Mouse (Mus musculus) hindbrain, embryonic 13.5 days (tissue): ENCODE results near the gene Pcyox1. TPM values are rescaled to one million over a fixed set of nuclear protein-coding genes. Genes with fewer than 3 reads are reported as not detected.

ENCODE experiments used
- ATAC-seq: fragments of 200-750 bp; cut with Nextera tagmentation; 2 replicates; pipeline ENCODE4 v1.8.0; 2017; ENCODE audit warnings: moderate TSS enrichment; ENCODE audit not compliant: low FRiP score
- H3K27ac ChIP-seq: fragments of 300-500 bp; sonication (generic); 2 replicates; pipeline ENCODE4 v1.5.1; 2015; ENCODE audit warnings: inconsistent platforms, mild to moderate bottlenecking, moderate library complexity
- H3K27me3 ChIP-seq: fragments of 300-500 bp; sonication (generic); 2 replicates; pipeline ENCODE4 v1.6.1; 2015; ENCODE audit warnings: mild to moderate bottlenecking, inconsistent platforms
- H3K36me3 ChIP-seq: fragments of 300-500 bp; sonication (generic); 2 replicates; pipeline ENCODE4 v1.6.1; 2015; ENCODE audit warnings: mild to moderate bottlenecking, inconsistent platforms
- H3K4me1 ChIP-seq: fragments of 300-500 bp; sonication (generic); replicated peaks from 2 replicates; pipeline ENCODE4 v1.6.1; 2015; ENCODE audit warnings: inconsistent platforms
- H3K4me2 ChIP-seq: fragments of 300-500 bp; sonication (generic); 2 replicates; pipeline ENCODE4 v1.6.1; 2015; ENCODE audit warnings: inconsistent platforms, mild to moderate bottlenecking, moderate library complexity
- H3K4me3 ChIP-seq: fragments of 300-500 bp; sonication (generic); 2 replicates; pipeline ENCODE4 v1.5.1; 2015; ENCODE audit warnings: mild to moderate bottlenecking, inconsistent platforms
- H3K9ac ChIP-seq: fragments of 300-500 bp; sonication (generic); 2 replicates; pipeline ENCODE4 v1.6.1; 2015; ENCODE audit warnings: mild to moderate bottlenecking, inconsistent platforms
- H3K9me3 ChIP-seq: fragments of 300-500 bp; sonication (generic); 2 replicates; pipeline ENCODE4 v1.6.1; 2016; ENCODE audit warnings: inconsistent platforms
- WGBS: fragments of 180-500 bp; shearing (Covaris S2); methylation state at CpG from one replicate; pipeline ENCODE4 v1.1.7; 2015; 5-methylcytosine and 5-hydroxymethylcytosine counted together
- polyA plus RNA-seq: library from polyadenylated mRNA; unstranded; fragments of >200 nt; fragmentation: Nextera tagmentation; extraction: Ambion mirVana; gene quantifications from 2 replicates; pipeline ENCODE4 v1.2.1, GENCODE M21; 2015

The Pcyox1 gene
- polyA plus RNA-seq, result 110 and 114 TPM in 2 replicates

DNA sequence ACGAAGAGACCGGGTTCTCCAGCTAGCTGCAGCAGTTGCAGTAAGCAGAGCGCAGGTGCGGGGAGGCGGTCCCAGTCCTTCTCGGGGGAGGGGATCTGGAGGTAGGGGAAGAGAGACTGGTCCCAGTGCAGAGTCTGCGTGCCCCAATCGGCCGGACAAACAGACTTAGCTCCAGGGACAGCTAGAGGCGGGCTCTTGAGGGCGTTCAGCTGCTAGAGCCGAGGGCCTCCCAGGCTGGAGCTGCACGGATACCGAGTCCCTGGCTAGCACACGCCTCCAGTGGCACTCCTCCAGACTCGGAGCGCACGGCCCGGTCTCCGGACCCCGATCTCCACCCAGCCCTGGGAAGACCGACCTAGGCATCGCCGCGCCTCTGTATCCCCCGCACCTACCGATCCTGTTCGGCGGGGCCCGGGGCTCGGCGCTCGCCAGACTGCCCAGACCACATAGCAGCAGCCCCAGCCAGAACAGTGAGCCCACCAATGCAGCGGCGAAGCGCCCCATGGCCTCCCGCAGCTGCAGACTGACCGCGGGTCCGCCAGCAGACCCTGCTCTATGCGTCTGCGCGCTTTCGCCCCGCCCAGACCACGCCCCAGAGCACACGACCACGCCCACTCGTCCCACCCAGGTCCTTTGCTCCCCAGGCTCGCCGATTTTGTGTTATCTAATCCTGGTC lies at the start of gene Pcyox1:
Gene Pcyox1, minus strand, starts transcription at position 574 of the 676 bp plus-strand sequence.
- H3K4me2 ChIP-seq, result peak within 1 kb of the TSS; percentile 74
- H3K4me3 ChIP-seq, result peak within 1 kb of the TSS; percentile 97

DNA sequence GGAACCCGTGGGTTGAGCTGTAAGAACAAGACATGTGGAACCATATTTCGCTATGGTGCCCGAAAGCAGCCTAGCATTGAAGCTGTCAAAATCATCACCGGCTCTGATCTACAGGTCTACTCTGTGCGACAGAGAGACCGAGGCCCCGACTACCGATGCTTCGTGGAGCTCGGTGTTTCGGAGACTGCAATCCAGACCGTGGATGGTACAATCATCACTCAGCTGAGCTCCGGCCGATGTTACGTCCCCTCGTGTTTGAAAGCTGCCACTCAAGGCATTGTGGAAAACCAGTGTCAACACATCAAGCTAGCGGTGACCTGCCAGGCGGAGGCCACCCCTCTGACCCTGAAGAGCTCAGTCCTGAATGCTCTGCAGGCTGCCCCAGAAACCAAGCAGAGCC lies 48.6 kb upstream of the Pcyox1 start:
- no peak for ATAC-seq
- H3K4me2 ChIP-seq, result no peak overlapping the region
- no peaks in the 10 kb centered on the region for H3K27me3 ChIP-seq
- no peak overlapping the region for H3K9ac ChIP-seq
- no peak overlapping the region for H3K4me3 ChIP-seq
- H3K4me1 ChIP-seq, result no peaks in the 10 kb centered on the region
- WGBS, result 92% methylated on average over 18 of the region's 18 CpGs
- H3K27ac ChIP-seq, result no peak overlapping the region
- H3K36me3 ChIP-seq, result peaks cover 57% of the 10 kb centered on the region
- no peaks in the 10 kb centered on the region for H3K9me3 ChIP-seq

More for the DNA sequence above, at the start of gene Pcyox1:
- Histone ChIP-seq H3K27me3 (no peaks in the 10 kb centered on the region; the same call in 1 of the 2 replicates), H3K36me3 (peaks cover 24% of the 10 kb centered on the region), H3K27ac (peak within 1 kb of the TSS; percentile 95), H3K4me1 (peaks cover 39% of the 10 kb centered on the region), H3K9me3 (no peaks in the 10 kb centered on the region), H3K9ac (peak within 1 kb of the TSS; percentile 96)
- WGBS, result under 1% methylated on average over 51 of the region's 51 CpGs
- peak; percentile 94 for ATAC-seq

DNA sequence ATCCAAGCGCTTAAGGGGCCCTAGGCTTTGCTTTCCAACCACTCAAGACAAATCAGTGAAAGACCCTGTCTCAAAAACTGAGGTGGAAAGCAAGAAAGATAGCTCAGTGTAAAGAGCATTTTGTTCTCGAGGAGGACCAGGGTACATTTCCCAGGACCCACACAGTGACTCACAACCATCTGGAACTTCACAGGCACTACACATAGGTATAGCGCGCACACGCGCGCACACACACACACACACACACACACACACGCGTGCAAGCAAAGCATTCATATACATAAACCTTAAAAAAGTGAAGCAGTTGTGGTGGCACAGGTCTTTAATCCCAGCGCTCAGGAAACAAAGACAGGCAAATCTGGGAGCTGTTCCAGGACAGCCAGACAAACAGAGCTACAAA lies 44.6 kb upstream of the Pcyox1 start:
- no peak overlapping the region for H3K4me3 ChIP-seq
- peaks cover 18% of the 10 kb centered on the region for H3K4me1 ChIP-seq
- no peak overlapping the region for H3K4me2 ChIP-seq
- no peaks in the 10 kb centered on the region for H3K27me3 ChIP-seq
- H3K27ac ChIP-seq, result no peak overlapping the region
- WGBS, result 93% methylated on average over 10 of the region's 10 CpGs
- H3K36me3 ChIP-seq, result peaks cover 31% of the 10 kb centered on the region
- ATAC-seq, result no peak
- H3K9me3 ChIP-seq, result no peaks in the 10 kb centered on the region
- no peak overlapping the region for H3K9ac ChIP-seq

DNA sequence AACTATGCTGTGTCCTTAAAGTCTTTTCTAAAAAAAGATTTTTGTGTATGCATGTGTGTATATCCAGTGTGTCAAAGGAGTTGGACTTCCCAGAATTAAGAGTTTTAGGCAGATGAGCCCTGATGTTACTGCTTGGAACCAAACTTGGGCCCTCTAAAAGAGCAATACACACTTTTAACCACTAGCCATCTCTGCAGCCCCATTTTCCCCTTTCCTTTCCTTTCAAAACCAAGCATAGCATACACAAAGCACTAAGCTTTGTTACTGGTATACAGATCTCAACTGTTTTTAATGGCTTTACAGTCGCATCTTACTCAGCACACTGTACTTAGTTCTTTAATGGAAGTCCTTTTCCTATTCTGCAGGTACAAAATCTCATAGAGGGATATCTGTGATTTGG lies 42.6 kb upstream of the Pcyox1 start:
- no peak for ATAC-seq
- H3K36me3 ChIP-seq, result peaks cover 35% of the 10 kb centered on the region
- peaks cover 18% of the 10 kb centered on the region for H3K4me1 ChIP-seq
- H3K4me3 ChIP-seq, result peak overlapping the region; percentile 90
- H3K4me2 ChIP-seq, result peak overlapping the region; percentile 78
- WGBS, result 91% methylated on average over 1 of the region's 1 CpGs
- no peaks in the 10 kb centered on the region for H3K27me3 ChIP-seq
- 0 out of 2 replicates have a peak overlapping the region, but pooled peaks have one; percentile 92 for H3K27ac ChIP-seq
- H3K9ac ChIP-seq, result peak overlapping the region; percentile 86
- H3K9me3 ChIP-seq, result no peaks in the 10 kb centered on the region

DNA sequence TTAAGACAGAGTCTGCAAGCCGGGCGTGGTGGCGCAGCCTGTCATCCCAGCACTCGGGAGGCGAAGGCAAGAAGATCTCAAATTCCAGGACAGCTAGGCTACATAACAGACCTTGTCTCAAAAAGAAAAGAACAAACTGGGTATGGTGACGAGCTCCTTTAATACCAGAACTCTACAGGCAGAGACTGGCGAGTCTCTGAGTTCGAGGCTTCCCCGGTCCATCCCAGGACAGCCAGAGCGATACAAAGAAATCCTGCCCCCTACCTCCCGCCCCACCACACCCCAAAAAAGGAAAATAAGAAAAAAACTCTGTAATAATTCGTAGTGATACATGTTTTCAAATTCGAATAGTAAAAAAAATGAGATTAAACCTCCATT lies 42.2 kb upstream of the Pcyox1 start:
- Histone ChIP-seq H3K9me3 (no peaks in the 10 kb centered on the region), H3K9ac (peak overlapping the region; percentile 86), H3K4me1 (peaks cover 18% of the 10 kb centered on the region), H3K27me3 (no peaks in the 10 kb centered on the region), H3K4me3 (peak overlapping the region; percentile 90), H3K36me3 (peaks cover 35% of the 10 kb centered on the region), H3K4me2 (peak overlapping the region; percentile 78), H3K27ac (peak overlapping the region; percentile 92)
- 5% methylated on average over 13 of the region's 13 CpGs for WGBS
- ATAC-seq, result no peak

DNA sequence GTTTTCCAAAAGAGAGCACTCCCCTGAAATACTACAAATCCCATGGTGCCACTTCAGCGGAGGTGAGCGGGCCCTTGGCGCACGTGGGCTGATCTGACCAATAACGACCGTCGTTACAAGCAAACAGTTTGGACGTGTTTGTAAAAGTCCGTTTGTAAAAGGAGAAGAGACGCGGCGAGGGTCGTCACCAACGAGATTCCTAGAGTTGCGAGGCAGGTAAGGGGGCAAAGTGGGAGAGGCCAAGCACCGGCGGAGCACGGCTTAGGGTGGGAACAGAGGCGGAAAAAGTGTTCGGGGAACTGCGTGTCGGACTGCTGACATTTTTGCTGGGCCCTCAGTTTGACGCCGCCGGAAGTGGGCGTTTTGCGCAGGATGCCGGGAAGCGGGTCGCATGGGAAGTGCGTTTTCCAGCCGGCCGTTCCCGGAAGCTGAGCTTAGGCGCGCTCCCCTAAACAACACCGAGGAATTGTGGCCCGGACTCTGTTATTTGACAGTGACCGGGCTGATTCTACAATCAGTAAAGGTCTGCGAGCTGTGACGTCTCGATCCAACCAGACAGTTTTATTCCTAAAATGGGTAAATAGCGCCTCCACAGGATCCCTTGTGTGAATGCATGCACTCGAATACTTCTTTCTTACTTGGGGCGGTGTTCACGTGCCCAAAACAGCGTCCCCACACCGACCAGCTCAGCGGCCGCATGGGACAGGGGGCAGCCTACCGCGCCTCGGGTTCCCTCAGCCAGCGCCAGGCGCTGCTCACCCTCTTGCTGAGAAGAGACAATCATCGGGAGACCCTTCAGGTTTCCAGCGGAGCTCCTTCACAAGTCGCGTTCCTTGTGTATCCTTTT lies 41.5 kb upstream of the Pcyox1 start, which contains the start of gene C87436:
Gene C87436, plus strand, starts transcription at position 103 of the 847 bp plus-strand sequence.
- H3K4me3 ChIP-seq, result peak within 1 kb of the TSS; percentile 90
- H3K27me3 ChIP-seq, result no peaks in the 10 kb centered on the region
- under 1% methylated on average over 59 of the region's 59 CpGs for WGBS
- peak within 1 kb of the TSS; percentile 86 for H3K9ac ChIP-seq
- peak within 1 kb of the TSS; percentile 92 for H3K27ac ChIP-seq
- H3K4me2 ChIP-seq, result peak within 1 kb of the TSS; percentile 78
- no peaks in the 10 kb centered on the region for H3K9me3 ChIP-seq
- peak; percentile 97 for ATAC-seq
- H3K4me1 ChIP-seq, result peaks cover 18% of the 10 kb centered on the region
- H3K36me3 ChIP-seq, result peaks cover 35% of the 10 kb centered on the region

DNA sequence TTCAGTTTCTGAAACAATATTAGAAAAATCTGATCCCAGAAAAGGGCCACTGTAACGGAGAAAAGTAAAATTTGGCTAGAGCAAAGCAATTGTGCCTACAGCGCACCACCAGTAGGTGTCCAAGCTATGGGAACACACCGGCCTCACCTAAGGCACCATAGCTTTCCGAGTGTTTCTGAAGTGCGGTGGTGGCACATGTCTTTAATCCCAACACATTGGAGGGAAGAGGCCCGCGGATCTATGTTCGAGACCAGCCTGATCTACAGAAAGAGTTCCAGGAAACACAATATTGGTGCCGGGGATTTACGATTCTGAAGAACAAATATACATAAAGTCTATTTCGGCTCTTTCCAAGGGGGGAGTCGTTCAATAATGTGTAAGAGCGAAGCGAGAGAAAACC lies 40.8 kb upstream of the Pcyox1 start:
- Histone ChIP-seq H3K36me3 (peaks cover 40% of the 10 kb centered on the region), H3K27me3 (no peaks in the 10 kb centered on the region), H3K9ac (peak overlapping the region; percentile 86), H3K4me2 (peak overlapping the region; percentile 78), H3K4me3 (peak overlapping the region; percentile 90), H3K9me3 (no peaks in the 10 kb centered on the region), H3K4me1 (peaks cover 18% of the 10 kb centered on the region), H3K27ac (peak overlapping the region; percentile 92)
- WGBS, result 2% methylated on average over 14 of the region's 14 CpGs
- ATAC-seq, result 0 out of 2 replicates have a peak, but pooled peaks have one; percentile 27

DNA sequence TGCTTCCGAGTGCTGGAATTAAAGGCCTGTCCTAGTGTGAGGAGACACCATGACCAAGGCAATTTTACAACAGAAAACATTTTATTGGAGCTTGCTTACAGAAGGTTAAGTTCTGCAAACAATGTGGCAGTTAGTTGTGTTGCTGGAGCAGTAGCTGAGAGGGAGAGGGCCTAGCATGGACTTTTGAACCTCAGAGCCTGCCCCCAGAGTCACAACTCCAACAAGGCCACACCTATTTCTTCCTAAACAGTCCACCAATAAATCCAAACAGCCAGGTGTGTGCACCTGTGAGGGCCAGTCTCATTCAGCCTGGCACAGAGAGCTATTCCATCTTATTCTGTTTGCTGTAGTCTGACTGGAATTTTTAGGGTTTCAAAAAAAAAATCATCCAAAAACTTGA lies 36.7 kb upstream of the Pcyox1 start:
- H3K4me3 ChIP-seq, result no peak overlapping the region
- H3K4me1 ChIP-seq, result peaks cover 6% of the 10 kb centered on the region
- no peak overlapping the region for H3K4me2 ChIP-seq
- H3K36me3 ChIP-seq, result peaks cover 69% of the 10 kb centered on the region
- no peak overlapping the region for H3K27ac ChIP-seq
- H3K27me3 ChIP-seq, result no peaks in the 10 kb centered on the region
- H3K9ac ChIP-seq, result no peak overlapping the region
- H3K9me3 ChIP-seq, result no peaks in the 10 kb centered on the region
- 94% methylated on average over 1 of the region's 1 CpGs for WGBS
- ATAC-seq, result no peak

DNA sequence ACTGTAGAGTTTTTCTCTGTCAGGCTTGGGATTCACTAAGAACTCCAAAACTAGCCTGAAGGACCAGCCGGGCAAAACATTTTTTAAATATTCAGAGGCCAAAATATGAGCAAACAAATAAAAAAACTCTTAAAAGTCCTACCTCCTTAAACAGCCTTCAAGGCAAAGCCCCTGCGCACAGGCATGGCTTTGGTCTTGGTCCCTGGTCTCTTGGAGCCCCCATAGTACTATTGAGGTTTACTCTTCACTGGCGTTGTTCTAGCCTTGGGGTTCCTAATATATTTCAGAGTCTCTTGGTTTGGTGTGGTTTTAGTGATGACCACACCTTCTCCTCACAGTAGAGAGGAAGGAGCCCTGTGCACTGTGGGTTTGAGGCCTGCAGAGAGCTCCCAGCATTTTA lies 34.6 kb upstream of the Pcyox1 start:
- Histone ChIP-seq H3K27me3 (no peaks in the 10 kb centered on the region), H3K4me1 (no peaks in the 10 kb centered on the region), H3K9ac (no peak overlapping the region), H3K9me3 (no peaks in the 10 kb centered on the region), H3K4me2 (no peak overlapping the region), H3K27ac (no peak overlapping the region), H3K4me3 (no peak overlapping the region), H3K36me3 (peaks cover 87% of the 10 kb centered on the region)
- no peak for ATAC-seq
- 97% methylated on average over 3 of the region's 3 CpGs for WGBS

DNA sequence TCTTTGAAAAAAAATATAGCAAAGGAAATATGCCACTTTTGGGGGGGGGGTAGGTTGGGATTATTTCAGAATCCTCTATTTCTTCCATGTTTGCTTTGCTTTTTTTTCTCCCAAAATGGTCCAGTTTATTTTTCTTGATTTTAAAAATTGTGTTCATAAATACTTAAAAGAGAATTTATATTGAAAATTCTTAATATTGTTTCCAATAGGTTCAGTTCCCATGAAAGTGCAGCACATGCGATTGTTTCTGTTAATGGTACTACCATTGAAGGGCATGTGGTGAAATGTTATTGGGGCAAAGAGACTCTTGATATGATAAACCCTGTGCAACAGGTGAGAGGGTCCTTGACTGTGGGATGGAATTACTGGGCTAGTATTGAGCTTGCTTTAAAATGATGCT lies 29.4 kb upstream of the Pcyox1 start, which contains the start of gene Gm44790:
Gene Gm44790, plus strand, starts transcription at position 301 of the 400 bp plus-strand sequence.
- no peak for ATAC-seq
- no peaks in the 10 kb centered on the region for H3K27me3 ChIP-seq
- H3K9ac ChIP-seq, result no peak within 1 kb of the TSS
- H3K36me3 ChIP-seq, result peaks cover 82% of the 10 kb centered on the region
- no peak within 1 kb of the TSS for H3K4me3 ChIP-seq
- WGBS, result 98% methylated on average over 1 of the region's 1 CpGs
- H3K4me2 ChIP-seq, result no peak within 1 kb of the TSS
- H3K4me1 ChIP-seq, result no peaks in the 10 kb centered on the region
- no peaks in the 10 kb centered on the region for H3K9me3 ChIP-seq
- no peak within 1 kb of the TSS for H3K27ac ChIP-seq

DNA sequence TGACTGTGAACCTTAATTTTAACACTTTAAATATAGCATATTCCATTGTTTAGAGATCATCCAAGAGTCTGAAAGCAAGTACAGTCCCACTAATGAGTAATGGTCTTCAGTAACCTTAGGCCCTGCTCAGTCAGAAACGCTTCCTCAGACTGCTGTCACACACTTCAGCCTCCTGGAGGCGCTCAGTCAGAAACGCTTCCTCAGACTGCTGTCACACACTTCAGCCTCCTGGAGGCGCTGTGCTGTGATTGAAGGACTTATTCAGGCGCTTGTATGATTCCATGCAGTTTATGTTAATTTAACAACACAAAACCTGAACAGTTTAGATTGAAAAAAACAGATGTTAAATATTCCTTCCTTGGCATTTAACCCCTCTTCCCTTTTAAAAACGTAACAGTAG lies 23.5 kb upstream of the Pcyox1 start:
- Histone ChIP-seq H3K36me3 (peaks cover 84% of the 10 kb centered on the region), H3K4me3 (no peak overlapping the region), H3K27me3 (no peaks in the 10 kb centered on the region), H3K9me3 (no peaks in the 10 kb centered on the region), H3K4me1 (no peaks in the 10 kb centered on the region), H3K27ac (no peak overlapping the region), H3K4me2 (no peak overlapping the region), H3K9ac (no peak overlapping the region)
- 77% methylated on average over 6 of the region's 6 CpGs for WGBS
- no peak for ATAC-seq

DNA sequence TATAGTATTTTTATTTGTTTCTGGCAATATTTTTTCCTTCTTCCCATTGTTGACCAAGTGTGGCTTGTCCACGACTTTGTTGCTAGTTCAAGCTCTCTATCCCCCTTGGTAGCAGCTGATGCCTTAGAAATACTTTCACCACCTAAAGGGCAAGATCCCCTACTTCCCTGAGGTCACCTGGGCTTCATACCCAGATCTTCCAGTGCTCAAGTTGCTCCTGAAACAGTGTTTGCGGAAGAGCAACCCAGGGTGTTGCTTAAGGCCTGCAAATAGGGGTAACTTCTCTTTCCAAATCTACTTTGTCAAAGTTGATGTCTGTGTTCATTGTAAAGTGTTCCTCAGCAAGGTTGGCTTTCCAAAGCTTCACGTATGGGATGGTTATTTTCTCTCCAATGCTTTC lies 22.3 kb upstream of the Pcyox1 start:
- no peak for ATAC-seq
- H3K9me3 ChIP-seq, result no peaks in the 10 kb centered on the region
- 91% methylated on average over 3 of the region's 3 CpGs for WGBS
- H3K36me3 ChIP-seq, result peaks cover 77% of the 10 kb centered on the region
- no peaks in the 10 kb centered on the region for H3K27me3 ChIP-seq
- H3K9ac ChIP-seq, result no peak overlapping the region
- H3K4me1 ChIP-seq, result no peaks in the 10 kb centered on the region
- no peak overlapping the region for H3K4me2 ChIP-seq
- H3K4me3 ChIP-seq, result no peak overlapping the region
- no peak overlapping the region for H3K27ac ChIP-seq
